Mouse (Mus musculus) cerebellum, adult 18-20 months (tissue): ENCODE measurements around the gene Phb2.

Experiments used
- DNase-seq, 2 experiments: peaks; one replicate each; pipeline ENCODE4 v3.0.0; 2021

The Phb2 gene

GRCm38 (mm10) chr6:124693243-124693981 is 18.7 kb upstream of the Phb2 start:
- no peak for DNase-seq

- peak; percentile 68 to 72 for DNase-seq
Observed at GRCm38 (mm10) chr6:124694166-124694955, 17.8 kb upstream of the Phb2 start.

- no peak for DNase-seq
Observed at GRCm38 (mm10) chr6:124696441-124697150, 15.5 kb upstream of the Phb2 start.

- no peak for DNase-seq
Observed at GRCm38 (mm10) chr6:124698751-124699150, 13.4 kb upstream of the Phb2 start.

- DNase-seq: peak in 1 of 2 experiments; percentile 41
Observed at GRCm38 (mm10) chr6:124699366-124699765, 12.8 kb upstream of the Phb2 start.

- DNase-seq: peak; percentile 44 to 50
Observed at GRCm38 (mm10) chr6:124699962-124700610, 12.1 kb upstream of the Phb2 start.

GRCm38 (mm10) chr6:124701338-124701737 is 10.8 kb upstream of the Phb2 start:
- DNase-seq: no peak

- no peak for DNase-seq
Observed at GRCm38 (mm10) chr6:124702102-124702783, 9.9 kb upstream of the Phb2 start.

GRCm38 (mm10) chr6:124702784-124703103 is 9.4 kb upstream of the Phb2 start:
- peak; percentile 70 to 74 for DNase-seq

- DNase-seq: no peak
Observed at GRCm38 (mm10) chr6:124703789-124704188, 8.3 kb upstream of the Phb2 start.

- no peak for DNase-seq
Observed at GRCm38 (mm10) chr6:124704417-124704816, 7.7 kb upstream of the Phb2 start.

- no peak for DNase-seq
Observed at GRCm38 (mm10) chr6:124706061-124706627, 6.0 kb upstream of the Phb2 start.

GRCm38 (mm10) chr6:124708289-124708889 is 3.7 kb upstream of the Phb2 start:
- no peak for DNase-seq

- no peak for DNase-seq
Observed at GRCm38 (mm10) chr6:124712918-124713317, 782 bp downstream of the Phb2 start.

GRCm38 (mm10) chr6:124716864-124717490 is 4.8 kb downstream of the Phb2 start:
- DNase-seq: peak in 1 of 2 experiments; percentile 42

GRCm38 (mm10) chr6:124717968-124718367 is 5.8 kb downstream of the Phb2 start:
- no peak for DNase-seq

- DNase-seq: no peak
Observed at GRCm38 (mm10) chr6:124718703-124719102, 6.6 kb downstream of the Phb2 start.

GRCm38 (mm10) chr6:124719354-124719978 is 7.3 kb downstream of the Phb2 start:
- no peak for DNase-seq

GRCm38 (mm10) chr6:124720904-124721303 is 8.8 kb downstream of the Phb2 start:
- no peak for DNase-seq

- DNase-seq: no peak
Observed at GRCm38 (mm10) chr6:124722876-124723473, 10.8 kb downstream of the Phb2 start.
